Mouse (Mus musculus): ENCODE measurements at regions not wholly inside any gene's neighbourhood (a gene's known extent, or its start where the extent isn't known, plus 50 kb on each side); places are given as distances from the start of the nearest gene placed in this dataset.

DNA sequence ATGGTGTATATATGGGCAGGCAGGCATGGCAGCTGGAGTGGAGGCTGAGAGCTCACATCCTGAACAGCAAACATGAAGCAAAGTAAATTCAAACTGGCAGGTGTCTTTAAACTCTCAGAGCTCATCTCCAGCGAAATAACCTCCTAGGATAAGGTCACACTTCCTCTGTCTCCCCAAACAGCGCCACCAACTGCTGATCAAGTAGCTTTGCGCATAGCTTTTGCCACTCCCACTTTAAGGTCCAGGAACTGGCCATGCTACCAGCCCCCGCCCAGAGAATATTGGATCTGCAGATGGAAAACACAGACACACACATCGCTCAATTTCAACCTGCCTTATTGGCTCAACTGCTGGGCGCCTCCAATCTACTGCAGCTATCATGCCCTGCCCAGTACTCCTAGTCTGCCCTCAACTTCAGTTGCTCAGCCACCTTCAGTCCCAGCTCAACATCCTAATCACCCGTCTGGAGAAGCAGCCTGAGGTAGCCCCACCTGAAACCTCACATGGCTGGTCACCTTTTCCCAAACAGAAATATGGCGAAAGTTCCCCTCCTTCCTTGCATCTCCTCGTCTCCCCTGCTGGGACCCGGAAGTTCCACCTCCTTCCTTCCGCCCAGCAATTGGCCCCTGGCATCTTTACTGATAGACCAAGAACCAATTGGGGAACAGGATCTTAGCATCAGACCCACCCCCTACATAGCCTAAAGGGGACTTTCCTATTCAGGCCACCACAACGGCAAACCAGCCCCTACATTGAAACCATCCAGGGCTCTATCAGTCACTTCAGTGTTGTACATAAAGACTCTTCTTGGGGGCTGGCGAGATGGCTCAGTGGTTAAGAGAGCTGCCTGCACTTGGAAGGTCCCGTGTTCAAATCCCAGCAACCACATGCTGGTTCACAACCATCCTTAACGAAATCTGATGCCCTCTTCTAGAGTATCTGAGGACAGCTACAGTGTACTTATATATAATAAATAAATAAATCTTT lies 70.4 kb upstream of the Slc38a4 start:
- no peak; the same call in 1 of the 2 replicates for TF ChIP-seq CTCF (conservative IDR thresholded peaks at IDR 0.05; ENCODE audit: insufficient read depth, insufficient read length, low read depth, low read length)
- TF ChIP-seq POLR2A (IDR thresholded peaks at IDR 0.05; ENCODE audit: low read depth, low read length), result no peak

Measured in kidney, adult 2 months (tissue).